Mouse (Mus musculus) liver, embryonic 11.5 days (tissue): ENCODE results near the gene Pnpla8. TPM values are rescaled to one million over a fixed set of nuclear protein-coding genes. Genes with fewer than 3 reads are reported as not detected.
"Not testable (repeated sequence)": the region's sequence is repeated elsewhere in the genome, so short reads cannot be mapped to it uniquely, and the experiment has no call there.

Experiments
- ATAC-seq: fragments of 200-750 bp; cut with Nextera tagmentation; replicated peaks from 2 replicates; pipeline ENCODE4 v1.8.0; 2017; ENCODE audit warnings: moderate number of reproducible peaks, mild to moderate bottlenecking, moderate TSS enrichment, moderate library complexity; ENCODE audit not compliant: low FRiP score
- DNase-seq: peaks from one replicate; pipeline ENCODE4 v3.0.0-alpha.2; 2017; ENCODE audit warnings: low spot score
- H3K27ac ChIP-seq: fragments of 300-500 bp; sonication (generic); 2 replicates; pipeline ENCODE4 v1.5.1; 2014; ENCODE audit warnings: mild to moderate bottlenecking, low read depth, low read length, control low read depth
- H3K27me3 ChIP-seq: fragments of 300-500 bp; sonication (generic); replicated peaks from 2 replicates; pipeline ENCODE4 v1.6.1; 2014; ENCODE audit warnings: low read length, mixed read lengths; ENCODE audit not compliant: control insufficient read depth, insufficient read depth
- H3K36me3 ChIP-seq: fragments of 300-500 bp; sonication (generic); 2 replicates; pipeline ENCODE4 v1.6.1; 2014; ENCODE audit warnings: mild to moderate bottlenecking, low read length, moderate library complexity, mixed read lengths; ENCODE audit not compliant: control insufficient read depth, insufficient read depth
- H3K4me1 ChIP-seq: fragments of 300-500 bp; sonication (generic); replicated peaks from 2 replicates; pipeline ENCODE4 v1.6.1; 2014; ENCODE audit warnings: low read length, mixed read lengths; ENCODE audit not compliant: control insufficient read depth, insufficient read depth
- H3K4me2 ChIP-seq: fragments of 300-500 bp; sonication (generic); 2 replicates; pipeline ENCODE4 v1.6.1; 2014; ENCODE audit warnings: mild to moderate bottlenecking, control low read depth, moderate library complexity
- H3K4me3 ChIP-seq: fragments of 300-500 bp; sonication (generic); 2 replicates; pipeline ENCODE4 v1.5.1; 2014; ENCODE audit warnings: low read depth, low read length, control low read depth
- H3K9ac ChIP-seq: fragments of 300-500 bp; sonication (generic); 2 replicates; pipeline ENCODE4 v1.6.1; 2014; ENCODE audit warnings: low read depth, low read length, control low read depth
- H3K9me3 ChIP-seq: fragments of 300-500 bp; sonication (generic); 2 replicates; pipeline ENCODE4 v1.6.1; 2016; ENCODE audit warnings: low read length, inconsistent platforms, mixed read lengths; ENCODE audit not compliant: control insufficient read depth
- WGBS: fragments of 180-500 bp; shearing (Covaris S2); extraction: QIAGEN DNeasy Blood & Tissue Kit; methylation state at CpG from one replicate; pipeline ENCODE4 v1.1.7; 2014; 5-methylcytosine and 5-hydroxymethylcytosine counted together
- polyA plus RNA-seq: library from polyadenylated mRNA; unstranded; fragments of >200 nt; fragmentation: Nextera tagmentation; extraction: Ambion mirVana; gene quantifications from 2 replicates; pipeline ENCODE4 v1.2.1, GENCODE M21; 2014

Pnpla8 gene
- polyA plus RNA-seq, 1 experiment from 2014 or later = 29.3 TPM

GRCm38 (mm10) chr12:44262612-44263011 lies 41.4 kb downstream of the Pnpla8 start:
- Histone ChIP-seq H3K9me3 (no peaks in the 10 kb centered on the region), H3K27ac (no peak overlapping the region), H3K4me2 (no peak overlapping the region), H3K9ac (no peak overlapping the region), H3K27me3 (no peaks in the 10 kb centered on the region), H3K4me3 (no peak overlapping the region), H3K4me1 (no peaks in the 10 kb centered on the region), H3K36me3 (no peaks in the 10 kb centered on the region)
- no peak for DNase-seq
- ATAC-seq = no peak

- Histone ChIP-seq H3K36me3 (no peaks in the 10 kb centered on the region), H3K9me3 (no peaks in the 10 kb centered on the region), H3K27me3 (no peaks in the 10 kb centered on the region), H3K27ac (no peak overlapping the region), H3K4me3 (no peak overlapping the region), H3K9ac (no peak overlapping the region), H3K4me2 (no peak overlapping the region), H3K4me1 (peaks cover 5% of the 10 kb centered on the region)
- ATAC-seq = no peak
- DNase-seq = no peak
- WGBS = 78% methylated on average over 3 of the region's 3 CpGs
Measured at GRCm38 (mm10) chr12:44265651-44266050, 44.5 kb downstream of the Pnpla8 start.

- no peaks in the 10 kb centered on the region for H3K36me3 ChIP-seq
- no peak overlapping the region for H3K4me2 ChIP-seq
- H3K9ac ChIP-seq = no peak overlapping the region
- DNase-seq (no peak), ATAC-seq (no peak)
- H3K4me3 ChIP-seq = no peak overlapping the region
- 87% methylated on average over 2 of the region's 2 CpGs for WGBS
- no peaks in the 10 kb centered on the region for H3K9me3 ChIP-seq
- peaks cover 5% of the 10 kb centered on the region for H3K4me1 ChIP-seq
- no peaks in the 10 kb centered on the region for H3K27me3 ChIP-seq
- no peak overlapping the region for H3K27ac ChIP-seq
Measured at GRCm38 (mm10) chr12:44267196-44267595, 46.0 kb downstream of the Pnpla8 start.

- no peaks in the 10 kb centered on the region for H3K27me3 ChIP-seq
- WGBS = under 1% methylated on average over 37 of the region's 38 CpGs
Measured at GRCm38 (mm10) chr12:44268728-44269302, 47.6 kb downstream of the Pnpla8 start.

GRCm38 (mm10) chr12:44269311-44269831 lies 48.2 kb downstream of the Pnpla8 start:
- ATAC-seq = peak; percentile 89
- peak overlapping the region; percentile 97 for H3K27ac ChIP-seq
- peak overlapping the region; percentile 80 for H3K9ac ChIP-seq
- H3K27me3 ChIP-seq = no peaks in the 10 kb centered on the region
- WGBS = under 1% methylated on average over 42 of the region's 46 CpGs
- H3K4me1 ChIP-seq = peaks cover 5% of the 10 kb centered on the region
- peak overlapping the region; percentile 75 for H3K4me2 ChIP-seq
- no peaks in the 10 kb centered on the region for H3K36me3 ChIP-seq
- peak; percentile 86 for DNase-seq
- H3K9me3 ChIP-seq = no peaks in the 10 kb centered on the region
- peak overlapping the region; percentile 83 for H3K4me3 ChIP-seq

More at GRCm38 (mm10) chr12:44268728-44269302, 47.6 kb downstream of the Pnpla8 start:
- H3K9ac ChIP-seq = peak overlapping the region; percentile 80
- H3K9me3 ChIP-seq = no peaks in the 10 kb centered on the region
- peak overlapping the region; percentile 75 for H3K4me2 ChIP-seq
- ATAC-seq (peak; percentile 98), DNase-seq (peak; percentile 100)
- H3K36me3 ChIP-seq = no peaks in the 10 kb centered on the region
- H3K27ac ChIP-seq = peak overlapping the region; percentile 97
- peak overlapping the region; percentile 83 for H3K4me3 ChIP-seq
- peaks cover 5% of the 10 kb centered on the region for H3K4me1 ChIP-seq

GRCm38 (mm10) chr12:44274125-44274835 lies 53.1 kb downstream of the Pnpla8 start:
- H3K4me3 ChIP-seq = no peak overlapping the region
- H3K9me3 ChIP-seq = no peaks in the 10 kb centered on the region
- H3K27ac ChIP-seq = no peak overlapping the region
- WGBS = 90% methylated on average over 6 of the region's 6 CpGs
- no peak overlapping the region for H3K4me2 ChIP-seq
- no peak for ATAC-seq
- H3K36me3 ChIP-seq = no peaks in the 10 kb centered on the region
- no peaks in the 10 kb centered on the region for H3K27me3 ChIP-seq
- no peak for DNase-seq
- no peak overlapping the region for H3K9ac ChIP-seq
- H3K4me1 ChIP-seq = no peaks in the 10 kb centered on the region

- not testable (repeated sequence) for H3K4me2 ChIP-seq, H3K4me3 ChIP-seq, H3K9ac ChIP-seq, H3K9me3 ChIP-seq, DNase-seq, H3K27me3 ChIP-seq, H3K27ac ChIP-seq, H3K36me3 ChIP-seq, ATAC-seq, H3K4me1 ChIP-seq
- WGBS = 74% methylated on average over 2 of the region's 2 CpGs
Measured at GRCm38 (mm10) chr12:44280147-44280546, 59.0 kb downstream of the Pnpla8 start.

- Histone ChIP-seq H3K4me1 (no peaks in the 10 kb centered on the region), H3K4me2 (no peak overlapping the region), H3K27ac (no peak overlapping the region), H3K27me3 (no peaks in the 10 kb centered on the region), H3K9ac (no peak overlapping the region), H3K9me3 (no peaks in the 10 kb centered on the region), H3K4me3 (no peak overlapping the region), H3K36me3 (no peaks in the 10 kb centered on the region; the same call in 1 of the 2 replicates)
- DNase-seq (no peak), ATAC-seq (no peak)
- 81% methylated on average over 3 of the region's 3 CpGs for WGBS
Measured at GRCm38 (mm10) chr12:44281534-44281933, 60.4 kb downstream of the Pnpla8 start.

- Histone ChIP-seq H3K9ac (no peak overlapping the region), H3K4me3 (no peak overlapping the region), H3K27me3 (no peaks in the 10 kb centered on the region), H3K9me3 (no peaks in the 10 kb centered on the region), H3K36me3 (no peaks in the 10 kb centered on the region; the same call in 1 of the 2 replicates), H3K4me2 (no peak overlapping the region), H3K27ac (no peak overlapping the region), H3K4me1 (no peaks in the 10 kb centered on the region)
- DNase-seq (no peak), ATAC-seq (no peak)
- whole genome bisulfite sequencing = 53% methylated on average over 9 of the region's 9 CpGs
Measured at GRCm38 (mm10) chr12:44283378-44283777, 62.2 kb downstream of the Pnpla8 start.
